Mouse (Mus musculus) CH12.LX (cell line): Measurements from ENCODE around the gene Mgll. TPM values are rescaled to one million over a fixed set of nuclear protein-coding genes. Genes with fewer than 3 reads are reported as not detected.

Experiments
- DNase-seq: peaks from one replicate; pipeline ENCODE4 v3.0.0-alpha.2; 2013; ENCODE audit errors: extremely low read depth
- H3K27ac ChIP-seq: 2 replicates; pipeline ENCODE4 v1.5.1; 2012; ENCODE audit warnings: low read depth, mild to moderate bottlenecking, control low read depth, moderate library complexity; ENCODE audit not compliant: insufficient read depth
- H3K27me3 ChIP-seq: replicated peaks from 2 replicates; pipeline ENCODE3; 2012; ENCODE audit warnings: inconsistent platforms
- H3K36me3 ChIP-seq, 2 experiments: replicated peaks in 1 of 2; 2 replicates each; pipeline versions ENCODE3 to v1.6.1; 2012; ENCODE audit warnings: inconsistent platforms in 1 of 2, low read length in 1 of 2, mild to moderate bottlenecking in 1 of 2, mixed read lengths in 1 of 2, moderate library complexity in 1 of 2; ENCODE audit not compliant: control insufficient read depth in 1 of 2, insufficient read depth in 1 of 2
- H3K4me1 ChIP-seq, 2 experiments: 2 replicates each; pipeline ENCODE4 v1.6.1; 2012; ENCODE audit warnings: inconsistent platforms in 1 of 2, moderate library complexity in 1 of 2; ENCODE audit not compliant: insufficient read depth in 2 of 2, control insufficient read depth in 1 of 2
- H3K4me2 ChIP-seq: 2 replicates; pipeline ENCODE4 v1.6.1; 2012; ENCODE audit warnings: low read depth, mild to moderate bottlenecking, control low read depth; ENCODE audit not compliant: poor library complexity, insufficient read depth, severe bottlenecking
- H3K4me3 ChIP-seq, 3 experiments: fragments of 150-350 bp in 1 of 3; sonication (generic) in 1 of 3; replicated peaks in 1 of 3; 2 replicates each; pipeline versions ENCODE3 to v1.5.1; 2011 to 2012; ENCODE audit warnings: low read depth in 2 of 3, low read length in 2 of 3, mild to moderate bottlenecking in 2 of 3, moderate library complexity in 2 of 3, control low read depth in 1 of 3, improper control_type of control experiment in 1 of 3, inconsistent platforms in 1 of 3, mixed read lengths in 1 of 3; ENCODE audit not compliant: poor library complexity in 1 of 3
- H3K79me2 ChIP-seq: replicated peaks from 2 replicates; pipeline ENCODE4 v1.6.1; 2012; ENCODE audit warnings: mild to moderate bottlenecking, moderate library complexity; ENCODE audit not compliant: control insufficient read depth, poor library complexity, insufficient read depth, severe bottlenecking; ENCODE audit errors: extremely low read depth
- H3K9ac ChIP-seq: 2 replicates; pipeline ENCODE4 v1.6.1; 2012; ENCODE audit warnings: low read depth, mild to moderate bottlenecking, control low read depth, moderate library complexity; ENCODE audit not compliant: insufficient read depth
- H3K9me3 ChIP-seq: replicated peaks from 2 replicates; pipeline ENCODE3; 2012; ENCODE audit warnings: low read length, inconsistent platforms, mixed read lengths
- CTCF ChIP-seq, 2 experiments: IDR thresholded peaks in 1 of 2; conservative IDR thresholded peaks in 1 of 2; 2 replicates each; pipeline ENCODE4 v1.5.1; 2011 to 2012; ENCODE audit warnings: low read depth in 2 of 2, low read length in 2 of 2, improper control_type of control experiment in 1 of 2, inconsistent platforms in 1 of 2, mild to moderate bottlenecking in 1 of 2, moderate library complexity in 1 of 2
- ETS1 ChIP-seq: conservative IDR thresholded peaks from 2 replicates; pipeline ENCODE4 v1.6.1; 2012; ENCODE audit warnings: low read depth, mild to moderate bottlenecking, inconsistent platforms, low read length, improper control_type of control experiment, moderate library complexity
- HCFC1 ChIP-seq: IDR thresholded peaks from 2 replicates; pipeline ENCODE4 v1.6.1; 2012; ENCODE audit warnings: low read depth, mild to moderate bottlenecking, inconsistent platforms, low read length, improper control_type of control experiment
- JUN ChIP-seq: IDR thresholded peaks from 2 replicates; pipeline ENCODE4 v1.6.1; 2011; ENCODE audit warnings: low read depth, mild to moderate bottlenecking, low read length, improper control_type of control experiment, moderate library complexity; ENCODE audit not compliant: insufficient read depth
- MAFK ChIP-seq: IDR thresholded peaks from 2 replicates; pipeline ENCODE4 v1.6.1; 2011; ENCODE audit warnings: low read length, improper control_type of control experiment; ENCODE audit not compliant: insufficient replicate concordance
- MAX ChIP-seq: IDR thresholded peaks from 2 replicates; pipeline ENCODE4 v1.6.1; 2011; ENCODE audit warnings: low read length, improper control_type of control experiment
- MAZ ChIP-seq: IDR thresholded peaks from 2 replicates; pipeline ENCODE4 v1.6.1; 2012; ENCODE audit warnings: low read depth, mild to moderate bottlenecking, inconsistent platforms, low read length, improper control_type of control experiment, moderate library complexity
- MXI1 ChIP-seq: IDR thresholded peaks from 2 replicates; pipeline ENCODE4 v1.6.1; 2011; ENCODE audit warnings: mild to moderate bottlenecking, low read depth, low read length, improper control_type of control experiment
- MYC ChIP-seq: IDR thresholded peaks from 2 replicates; pipeline ENCODE4 v1.6.1; 2011; ENCODE audit warnings: low read depth, mild to moderate bottlenecking, improper control_type of control experiment, low read length
- NELFE ChIP-seq: IDR thresholded peaks from 2 replicates; pipeline ENCODE4 v1.6.1; 2011; ENCODE audit warnings: low read depth, low read length, improper control_type of control experiment
- RAD21 ChIP-seq: IDR thresholded peaks from 2 replicates; pipeline ENCODE4 v1.6.1; 2011; ENCODE audit warnings: low read depth, mild to moderate bottlenecking, low read length, improper control_type of control experiment, moderate library complexity
- SIN3A ChIP-seq: IDR thresholded peaks from 2 replicates; pipeline ENCODE4 v1.6.1; 2012; ENCODE audit warnings: low read length, improper control_type of control experiment, inconsistent platforms
- TBP ChIP-seq: conservative IDR thresholded peaks from 2 replicates; pipeline ENCODE4 v1.6.1; 2011; ENCODE audit warnings: low read depth, low read length, improper control_type of control experiment
- TCF12 ChIP-seq: IDR thresholded peaks from 2 replicates; pipeline ENCODE4 v1.6.1; 2014; ENCODE audit warnings: low read depth, mild to moderate bottlenecking, inconsistent platforms, low read length, improper control_type of control experiment
- UBTF ChIP-seq: IDR thresholded peaks from 2 replicates; pipeline ENCODE4 v1.6.1; 2012; ENCODE audit warnings: low read depth, mild to moderate bottlenecking, inconsistent platforms, low read length, improper control_type of control experiment, moderate library complexity
- ZC3H11A ChIP-seq: IDR thresholded peaks from 2 replicates; pipeline ENCODE4 v1.6.1; 2012; ENCODE audit warnings: low read depth, mild to moderate bottlenecking, inconsistent platforms, low read length, improper control_type of control experiment
- ZKSCAN1 ChIP-seq: IDR thresholded peaks from 2 replicates; pipeline ENCODE4 v1.6.1; 2012; ENCODE audit warnings: low read depth, inconsistent platforms, low read length, improper control_type of control experiment, borderline replicate concordance
- ZMIZ1 ChIP-seq: IDR thresholded peaks from 2 replicates; pipeline ENCODE4 v1.6.1; 2012; ENCODE audit warnings: low read depth, mild to moderate bottlenecking, inconsistent platforms, low read length, improper control_type of control experiment
- ZNF384 ChIP-seq: IDR thresholded peaks from 2 replicates; pipeline ENCODE4 v1.6.1; 2012; ENCODE audit warnings: low read depth, low read length, improper control_type of control experiment, inconsistent platforms
- dilution Hi-C: fragments of 300-500 bp; cut with MboI; formaldehyde crosslinking; loops from 2 replicates; pipeline ENCODE4 v1.14.3; 2020; ENCODE audit warnings: low sequenced_read_pairs; ENCODE audit not compliant: extremely low pct_unique_long_range_greater_than_20kb, extremely low pct_ligation_motif_present
- in situ Hi-C: fragments of 300-500 bp; cut with MboI; formaldehyde crosslinking; loops from 3 replicates; pipeline ENCODE4 v1.14.3; 2019; ENCODE audit warnings: low sequenced_read_pairs, low pct_ligation_motif_present, low pct_unique_long_range_greater_than_20kb, mixed read lengths
- polyA plus RNA-seq: library from polyadenylated mRNA; unstranded; fragments of >175 nt; gene quantifications from 2 replicates; pipeline ENCODE4 v1.2.1, GENCODE M21; 2012; ENCODE audit warnings: low read depth; ENCODE audit not compliant: insufficient read length
- total RNA-seq, 2 experiments: library from RNA; depleted of rRNA; stranded (reverse); fragments of 300-350 nt in 1 of 2; fragments of >200 nt in 1 of 2; gene quantifications; 2 replicates each; pipeline ENCODE4 v1.2.3; 2012 to 2014

Gene Mgll
- total and polyA plus RNA-seq, 3 experiments = 60.8 to 81.1 (median 76.5) TPM

GRCm38 (mm10) chr6:88683380-88684053 is 40.7 kb upstream of the Mgll start:
- no peaks in the 10 kb centered on the region for H3K9me3 ChIP-seq
- dilution Hi-C loops = no loop called here
- no peaks in the 10 kb centered on the region for H3K36me3 ChIP-seq
- no peak overlapping the region for H3K27ac ChIP-seq
- in situ Hi-C loops = no loop called here
- peaks cover 12 to 33% of the 10 kb centered on the region in 2 experiments; a peak in 3 of 4 replicates for H3K4me1 ChIP-seq
- H3K4me3 ChIP-seq = no peak overlapping the region
- DNase-seq = no peak
- H3K79me2 ChIP-seq = no peaks in the 10 kb centered on the region
- no peak overlapping the region for H3K9ac ChIP-seq
- no peak overlapping the region for H3K4me2 ChIP-seq
- TF ChIP-seq MXI1 (no peak), MAZ (no peak), MYC (no peak), TCF12 (no peak), HCFC1 (no peak), ZMIZ1 (no peak), NELFE (no peak), ZKSCAN1 (no peak)
- H3K27me3 ChIP-seq = no peaks in the 10 kb centered on the region

GRCm38 (mm10) chr6:88688171-88688570 is 36.0 kb upstream of the Mgll start:
- Histone ChIP-seq H3K36me3 (no peaks in the 10 kb centered on the region), H3K4me3 (no peak overlapping the region), H3K9ac (no peak overlapping the region), H3K27me3 (no peaks in the 10 kb centered on the region), H3K4me2 (no peak overlapping the region), H3K27ac (no peak overlapping the region), H3K79me2 (no peaks in the 10 kb centered on the region), H3K9me3 (peaks cover 7% of the 10 kb centered on the region), H3K4me1 (peaks cover 9 to 23% of the 10 kb centered on the region in 2 experiments; a peak in 3 of 4 replicates)
- in situ Hi-C loops = no loop called here
- no peak for DNase-seq
- dilution Hi-C loops = no loop called here
- no peak for TF ChIP-seq ZKSCAN1
- TF ChIP-seq JUN = no peak
- TF ChIP-seq MAX = no peak
- TF ChIP-seq NELFE = no peak
- no peak for TF ChIP-seq CTCF (conservative IDR thresholded peaks at IDR 0.05 in 1 of 2, IDR thresholded peaks at IDR 0.05 in 1 of 2; ENCODE audit: low read depth in 2 of 2, low read length in 2 of 2)
- no peak for TF ChIP-seq SIN3A
- no peak for TF ChIP-seq HCFC1
- no peak for TF ChIP-seq TBP
- TF ChIP-seq ZC3H11A = no peak
- TF ChIP-seq UBTF = no peak
- TF ChIP-seq TCF12 = no peak
- TF ChIP-seq MAFK = no peak
- TF ChIP-seq MXI1 = no peak
- TF ChIP-seq RAD21 = no peak
- TF ChIP-seq ETS1 = no peak
- no peak for TF ChIP-seq ZNF384
